Mouse (Mus musculus): Measurements from ENCODE around the gene Fbf1.

DNA sequence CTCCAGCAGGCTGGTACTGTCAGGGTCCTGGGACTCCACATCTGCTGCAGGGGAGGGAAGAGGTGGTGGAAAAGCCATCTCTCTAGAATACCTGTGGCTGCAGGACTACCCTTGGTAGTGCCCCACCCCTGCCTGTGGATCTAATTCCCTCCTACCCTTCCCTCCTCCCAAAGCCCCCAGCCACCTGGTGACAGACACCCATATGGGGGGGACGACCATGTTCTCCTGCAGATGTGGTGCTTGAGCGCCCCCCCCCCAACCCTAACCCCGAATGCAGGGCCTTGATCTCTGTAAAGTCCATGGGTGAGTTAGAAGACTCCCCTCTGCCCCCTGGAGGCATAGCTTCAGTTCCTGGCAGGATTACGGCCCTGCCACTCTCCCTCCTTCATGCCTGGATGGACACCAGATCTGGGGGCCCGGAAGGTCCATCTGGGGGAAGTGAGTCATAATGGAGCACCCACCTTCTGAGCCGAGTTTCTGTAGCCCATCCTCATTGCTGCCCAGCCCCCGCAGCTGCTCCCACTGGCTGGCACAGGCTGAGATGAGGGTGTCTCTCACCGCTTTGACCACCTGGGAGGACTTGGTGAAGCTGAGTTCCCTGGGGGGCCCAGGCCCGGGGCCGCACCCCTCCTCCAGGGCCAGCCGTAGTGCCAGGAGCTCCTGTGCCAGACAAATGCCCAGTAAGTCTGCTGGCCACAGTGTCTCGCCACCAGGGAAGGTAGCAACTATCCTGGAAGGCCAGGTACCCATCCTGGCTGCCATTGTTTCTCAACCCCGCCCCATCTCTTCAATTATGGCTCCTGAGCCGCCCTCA is 60.8 kb downstream of the Fbf1 start:
- TF ChIP-seq POLR2A (IDR thresholded peaks at IDR 0.05; ENCODE audit: insufficient read depth, low read depth, low read length) (no peak), CTCF (IDR thresholded peaks at IDR 0.05; ENCODE audit: insufficient read depth, low read depth, low read length) (no peak)
